Mouse (Mus musculus) ES-Bruce4 (cell line): ENCODE data around the gene Ddt. TPM values are rescaled to one million over a fixed set of nuclear protein-coding genes. Genes with fewer than 3 reads are reported as not detected.
"Not testable (repeated sequence)": the region's sequence is repeated elsewhere in the genome, so short reads cannot be mapped to it uniquely, and the experiment has no call there.

Experiments used
- H3K27ac ChIP-seq: 2 replicates; pipeline ENCODE4 v1.5.1; 2012; ENCODE audit warnings: low read length, inconsistent platforms; ENCODE audit not compliant: insufficient read depth
- H3K27me3 ChIP-seq: 2 replicates; pipeline ENCODE4 v1.6.1; 2012; ENCODE audit warnings: mild to moderate bottlenecking, low read length, inconsistent platforms; ENCODE audit not compliant: control insufficient read depth, poor library complexity, insufficient read depth, severe bottlenecking
- H3K36me3 ChIP-seq: 2 replicates; pipeline ENCODE4 v1.6.1; 2012; ENCODE audit warnings: inconsistent platforms, mild to moderate bottlenecking, low read length, moderate library complexity; ENCODE audit not compliant: control insufficient read depth, poor library complexity, insufficient read depth, severe bottlenecking
- H3K4me1 ChIP-seq: one replicate; pipeline ENCODE4 v1.8.1; 2011; ENCODE audit warnings: low read length; ENCODE audit not compliant: control insufficient read depth, insufficient read depth
- H3K4me3 ChIP-seq: 2 replicates; pipeline ENCODE4 v1.5.1; 2011; ENCODE audit warnings: low read depth, mild to moderate bottlenecking, low read length
- H3K9ac ChIP-seq: 2 replicates; pipeline ENCODE4 v1.6.1; 2012; ENCODE audit warnings: low read depth, mild to moderate bottlenecking, inconsistent platforms; ENCODE audit not compliant: poor library complexity, severe bottlenecking
- H3K9me3 ChIP-seq: replicated peaks from 2 replicates; pipeline ENCODE4 v1.6.1; 2012; ENCODE audit warnings: mild to moderate bottlenecking, low read length, inconsistent platforms; ENCODE audit not compliant: control insufficient read depth, poor library complexity, insufficient read depth, severe bottlenecking
- CTCF ChIP-seq: IDR thresholded peaks from one replicate; pipeline ENCODE4 v1.8.1; 2011; ENCODE audit warnings: low read depth, low read length
- EP300 ChIP-seq: IDR thresholded peaks from 2 replicates; pipeline ENCODE4 v1.6.1; 2011; ENCODE audit warnings: low read depth, low read length; ENCODE audit not compliant: insufficient read depth
- POLR2A ChIP-seq: IDR thresholded peaks from one replicate; pipeline ENCODE4 v1.8.1; 2011; ENCODE audit warnings: low read length; ENCODE audit not compliant: insufficient read depth
- polyA plus RNA-seq: library from polyadenylated mRNA; stranded (reverse); fragments of >200 nt; gene quantifications from 2 replicates; pipeline ENCODE4 v1.2.4, GENCODE M21; 2011; ENCODE audit warnings: low read depth; ENCODE audit not compliant: missing spikeins, insufficient read depth, insufficient read length

The Ddt gene
- polyA plus RNA-seq, 1 experiment, result 108 TPM

- Histone ChIP-seq H3K9ac (no peak overlapping the region), H3K36me3 (no peaks in the 10 kb centered on the region), H3K4me3 (no peak overlapping the region), H3K4me1 (no peaks in the 10 kb centered on the region), H3K9me3 (no peaks in the 10 kb centered on the region), H3K27ac (no peak overlapping the region), H3K27me3 (no peaks in the 10 kb centered on the region)
- TF ChIP-seq CTCF, result no peak
Measured at GRCm38 (mm10) chr10:75776562-75776961, 3.3 kb upstream of the Ddt start.

- no peak overlapping the region for H3K27ac ChIP-seq
- no peaks in the 10 kb centered on the region for H3K27me3 ChIP-seq
- no peak for TF ChIP-seq CTCF
- no peak for TF ChIP-seq EP300
- no peak for TF ChIP-seq POLR2A
- no peaks in the 10 kb centered on the region for H3K9me3 ChIP-seq
- H3K4me1 ChIP-seq, result no peaks in the 10 kb centered on the region
- no peaks in the 10 kb centered on the region for H3K36me3 ChIP-seq
- H3K9ac ChIP-seq, result no peak overlapping the region
- H3K4me3 ChIP-seq, result no peak overlapping the region
Measured at GRCm38 (mm10) chr10:75774587-75774986, 1.4 kb upstream of the Ddt start.

GRCm38 (mm10) chr10:75774102-75774501 lies 888 bp upstream of the Ddt start:
- no peak for TF ChIP-seq POLR2A
- TF ChIP-seq EP300, result no peak
- no peak for TF ChIP-seq CTCF
- no peaks in the 10 kb centered on the region for H3K27me3 ChIP-seq

GRCm38 (mm10) chr10:75767756-75768155 lies 5.5 kb downstream of the Ddt start:
- not testable (repeated sequence) for H3K36me3 ChIP-seq, H3K9me3 ChIP-seq, H3K27me3 ChIP-seq, H3K4me3 ChIP-seq, H3K9ac ChIP-seq, H3K4me1 ChIP-seq
- H3K27ac ChIP-seq, result peak overlapping the region; percentile 71

More at GRCm38 (mm10) chr10:75774102-75774501, 888 bp upstream of the Ddt start:
- no peaks in the 10 kb centered on the region for H3K36me3 ChIP-seq
- no peaks in the 10 kb centered on the region for H3K9me3 ChIP-seq
- no peak overlapping the region for H3K27ac ChIP-seq
- no peak overlapping the region for H3K4me3 ChIP-seq
- H3K4me1 ChIP-seq, result no peaks in the 10 kb centered on the region
- H3K9ac ChIP-seq, result no peak overlapping the region

- Histone ChIP-seq H3K9ac (no peak overlapping the region), H3K9me3 (no peaks in the 10 kb centered on the region), H3K27ac (no peak overlapping the region), H3K4me3 (no peak overlapping the region), H3K4me1 (no peaks in the 10 kb centered on the region), H3K27me3 (no peaks in the 10 kb centered on the region), H3K36me3 (no peaks in the 10 kb centered on the region)
- TF ChIP-seq CTCF, result no peak
- TF ChIP-seq POLR2A, result no peak
- TF ChIP-seq EP300, result no peak
Measured at GRCm38 (mm10) chr10:75766856-75767255, 6.4 kb downstream of the Ddt start.

GRCm38 (mm10) chr10:75764519-75765473 lies 8.4 kb downstream of the Ddt start:
- Histone ChIP-seq H3K27me3 (no peaks in the 10 kb centered on the region), H3K27ac (peak overlapping the region; percentile 41), H3K9me3 (no peaks in the 10 kb centered on the region), H3K4me1 (no peaks in the 10 kb centered on the region), H3K9ac (peak overlapping the region; percentile 81), H3K36me3 (no peaks in the 10 kb centered on the region), H3K4me3 (peak overlapping the region; percentile 66)
- peak; percentile 46 for TF ChIP-seq CTCF
- no peak for TF ChIP-seq POLR2A
